Mouse (Mus musculus): ENCODE measurements at regions not wholly inside any gene's neighbourhood (a gene's known extent, or its start where the extent isn't known, plus 50 kb on each side); places are given as distances from the start of the nearest gene placed in this dataset.

GRCm38 (mm10) chr5:90086491-90086890 lies 137.3 kb downstream of the Cox18 start:
- 60% methylated on average over 6 of the region's 6 CpGs for WGBS
- TF ChIP-seq POLR2A (IDR thresholded peaks at IDR 0.05; ENCODE audit: borderline replicate concordance, extremely low read depth, low read depth, low read length) = no peak
- no peak for TF ChIP-seq CTCF (IDR thresholded peaks at IDR 0.05; ENCODE audit: insufficient read depth, low read length)

DNA sequence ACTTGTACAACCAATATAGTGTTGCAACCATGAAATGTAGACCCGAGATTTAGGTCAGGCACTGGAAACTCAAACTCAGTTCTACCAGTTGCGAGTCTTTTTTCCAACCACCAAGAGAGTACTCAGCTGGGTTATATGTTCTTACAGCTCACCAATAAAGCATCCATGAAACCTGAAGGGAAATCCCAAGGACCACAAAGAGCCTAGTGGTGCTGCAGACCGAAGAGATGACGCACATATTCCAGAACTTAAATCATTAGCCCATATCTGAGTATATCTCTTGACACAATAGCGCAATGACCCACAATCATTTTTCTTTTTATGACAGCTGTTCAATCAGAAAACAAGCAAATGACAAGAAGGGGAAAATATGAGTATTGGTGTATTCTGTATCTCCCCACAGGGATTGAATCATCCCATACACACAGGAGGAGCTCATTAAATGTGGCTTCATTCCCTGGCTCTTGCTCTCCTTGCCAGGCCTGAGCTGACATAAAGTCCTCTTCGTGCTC lies 146.7 kb downstream of the Cox18 start:
- no peaks in the 10 kb centered on the region for H3K4me1 ChIP-seq (ENCODE audit: control insufficient read depth, insufficient read depth, low read length)
- no peak for DNase-seq
- 85% methylated on average over 6 of the region's 6 CpGs for WGBS
- H3K4me3 ChIP-seq (replicated peaks; ENCODE audit: extremely low read depth, low read depth, low read length) = no peak overlapping the region
- TF ChIP-seq POLR2A (IDR thresholded peaks at IDR 0.05; ENCODE audit: borderline replicate concordance, extremely low read depth, low read depth, low read length) (no peak), CTCF (IDR thresholded peaks at IDR 0.05; ENCODE audit: insufficient read depth, low read length) (no peak)

More at GRCm38 (mm10) chr5:90086491-90086890, 137.3 kb downstream of the Cox18 start:
- no peak overlapping the region for H3K4me3 ChIP-seq (replicated peaks; ENCODE audit: extremely low read depth, low read depth, low read length)
- no peaks in the 10 kb centered on the region for H3K4me1 ChIP-seq (ENCODE audit: control insufficient read depth, insufficient read depth, low read length)
- no peak for DNase-seq

DNA sequence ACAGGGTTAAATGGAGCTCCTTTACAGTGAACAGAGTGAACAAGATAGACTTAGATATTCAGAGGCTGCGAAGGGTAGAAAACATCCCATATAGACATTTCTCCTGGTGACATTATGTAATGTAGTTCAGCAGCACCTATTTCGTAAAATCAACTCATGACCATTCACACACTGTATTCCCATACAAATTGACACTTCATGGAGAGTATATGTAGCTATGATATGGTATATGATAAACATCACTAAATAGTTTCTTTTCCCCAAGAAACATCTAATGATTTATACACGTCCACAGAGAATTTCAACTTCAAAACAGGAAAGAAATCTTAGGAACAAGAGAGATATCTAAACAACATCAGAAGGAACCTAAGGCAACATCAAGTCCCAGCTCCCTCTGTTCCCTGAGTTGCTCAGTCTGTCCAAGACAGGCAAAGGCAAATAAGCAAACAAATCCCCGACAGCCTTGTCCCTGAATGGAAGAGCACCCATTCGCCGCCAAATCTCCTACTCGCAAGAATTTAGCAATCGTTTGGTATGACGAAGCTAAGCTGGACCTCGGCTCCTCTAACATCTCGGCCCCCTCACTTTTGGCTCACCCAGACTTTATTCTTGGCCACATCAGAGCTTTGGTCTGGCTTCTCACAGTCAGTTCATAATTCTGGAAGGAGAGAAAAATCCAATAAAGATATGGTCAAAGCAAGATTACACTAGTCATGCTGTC lies 148.0 kb downstream of the Cox18 start:
- TF ChIP-seq CTCF (IDR thresholded peaks at IDR 0.05; ENCODE audit: insufficient read depth, low read length) (no peak), POLR2A (IDR thresholded peaks at IDR 0.05; ENCODE audit: borderline replicate concordance, extremely low read depth, low read depth, low read length) (no peak)
- WGBS = 67% methylated on average over 11 of the region's 11 CpGs

GRCm38 (mm10) chr5:90071806-90072205 lies 152.0 kb downstream of the Cox18 start:
- DNase-seq = no peak
- no peak overlapping the region for H3K4me3 ChIP-seq (replicated peaks; ENCODE audit: extremely low read depth, low read depth, low read length)
- TF ChIP-seq CTCF (IDR thresholded peaks at IDR 0.05; ENCODE audit: insufficient read depth, low read length) (no peak), POLR2A (IDR thresholded peaks at IDR 0.05; ENCODE audit: borderline replicate concordance, extremely low read depth, low read depth, low read length) (no peak)
- WGBS = 89% methylated on average over 2 of the region's 2 CpGs
- no peaks in the 10 kb centered on the region for H3K4me1 ChIP-seq (ENCODE audit: control insufficient read depth, insufficient read depth, low read length)

More for the DNA sequence above, 148.0 kb downstream of the Cox18 start:
- no peak overlapping the region for H3K4me3 ChIP-seq (replicated peaks; ENCODE audit: extremely low read depth, low read depth, low read length)
- no peak for DNase-seq
- no peaks in the 10 kb centered on the region for H3K4me1 ChIP-seq (ENCODE audit: control insufficient read depth, insufficient read depth, low read length)

GRCm38 (mm10) chr5:90068601-90069000 lies 155.2 kb downstream of the Cox18 start:
- Histone ChIP-seq H3K4me3 (replicated peaks; ENCODE audit: extremely low read depth, low read depth, low read length) (no peak overlapping the region), H3K4me1 (ENCODE audit: control insufficient read depth, insufficient read depth, low read length) (no peaks in the 10 kb centered on the region)
- no peak for TF ChIP-seq POLR2A (IDR thresholded peaks at IDR 0.05; ENCODE audit: borderline replicate concordance, extremely low read depth, low read depth, low read length)
- TF ChIP-seq CTCF (IDR thresholded peaks at IDR 0.05; ENCODE audit: insufficient read depth, low read length) = no peak
- DNase-seq = no peak

GRCm38 (mm10) chr5:90067817-90068216 lies 156.0 kb downstream of the Cox18 start:
- H3K4me3 ChIP-seq (replicated peaks; ENCODE audit: extremely low read depth, low read depth, low read length) = no peak overlapping the region
- no peak for DNase-seq
- TF ChIP-seq CTCF (IDR thresholded peaks at IDR 0.05; ENCODE audit: insufficient read depth, low read length) (no peak), POLR2A (IDR thresholded peaks at IDR 0.05; ENCODE audit: borderline replicate concordance, extremely low read depth, low read depth, low read length) (no peak)
- H3K4me1 ChIP-seq (ENCODE audit: control insufficient read depth, insufficient read depth, low read length) = no peaks in the 10 kb centered on the region
- WGBS = 61% methylated on average over 7 of the region's 7 CpGs

DNA sequence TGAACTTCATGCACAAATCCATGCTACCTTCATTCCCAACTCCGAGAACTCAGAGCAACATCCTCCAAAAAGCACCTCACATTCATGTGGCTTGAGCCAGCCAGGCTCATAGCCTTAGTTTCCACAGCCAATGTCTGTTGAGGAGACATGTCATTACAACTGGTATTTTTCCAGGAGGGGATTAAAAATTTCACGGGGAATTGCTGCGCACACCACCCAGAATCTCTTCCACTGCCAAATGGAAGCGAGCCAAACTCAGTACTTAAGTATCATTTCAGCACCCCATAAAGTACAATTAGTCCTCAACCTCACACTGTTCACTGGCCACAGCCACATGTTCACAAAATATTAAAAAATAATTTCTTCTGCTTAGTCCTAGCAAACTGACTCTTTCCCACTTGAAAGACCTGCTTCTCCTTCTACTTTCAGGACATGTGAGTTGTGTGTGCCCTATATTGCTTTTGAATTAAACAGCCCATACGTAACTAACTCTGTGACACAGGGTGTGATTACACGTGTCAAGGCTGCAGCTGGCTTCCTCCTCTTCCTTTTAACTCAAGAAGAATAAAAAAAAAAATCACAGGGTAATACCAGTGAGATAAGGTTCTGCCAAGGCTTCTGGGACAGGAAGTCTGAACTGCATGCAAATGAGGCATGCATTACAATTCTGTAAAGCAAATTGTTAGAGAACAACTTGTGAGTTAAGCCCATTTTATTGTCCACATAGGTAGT lies 157.8 kb downstream of the Cox18 start:
- no peaks in the 10 kb centered on the region for H3K4me1 ChIP-seq (ENCODE audit: control insufficient read depth, insufficient read depth, low read length)
- no peak for TF ChIP-seq CTCF (IDR thresholded peaks at IDR 0.05; ENCODE audit: insufficient read depth, low read length)
- TF ChIP-seq POLR2A (IDR thresholded peaks at IDR 0.05; ENCODE audit: borderline replicate concordance, extremely low read depth, low read depth, low read length) = no peak
- 44% methylated on average over 6 of the region's 6 CpGs for WGBS
- H3K4me3 ChIP-seq (replicated peaks; ENCODE audit: extremely low read depth, low read depth, low read length) = no peak overlapping the region
- DNase-seq = no peak

DNA sequence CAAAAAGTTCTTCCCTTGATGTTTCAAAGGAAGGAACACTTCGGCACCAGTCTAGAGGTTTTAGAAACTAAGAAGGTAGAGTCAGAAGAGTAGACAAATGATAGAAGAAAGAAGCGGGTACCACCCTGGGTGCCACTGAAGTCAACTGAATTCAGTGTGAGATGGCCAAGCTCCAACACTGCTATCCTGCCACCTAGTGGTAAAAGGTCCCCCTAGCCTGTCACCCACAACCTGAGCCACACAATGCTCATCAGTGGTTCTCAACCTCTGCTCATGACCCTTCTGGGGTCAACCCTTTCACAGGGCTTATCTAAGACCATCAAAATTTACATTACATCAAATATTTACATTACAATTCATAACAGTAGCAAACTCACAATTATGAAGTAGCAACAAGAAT lies 168.1 kb downstream of the Cox18 start:
- Histone ChIP-seq H3K4me3 (replicated peaks; ENCODE audit: extremely low read depth, low read depth, low read length) (no peak overlapping the region), H3K4me1 (ENCODE audit: control insufficient read depth, insufficient read depth, low read length) (no peaks in the 10 kb centered on the region)
- WGBS = 60% methylated on average over 2 of the region's 2 CpGs
- DNase-seq = no peak
- TF ChIP-seq POLR2A (IDR thresholded peaks at IDR 0.05; ENCODE audit: borderline replicate concordance, extremely low read depth, low read depth, low read length) (no peak), CTCF (IDR thresholded peaks at IDR 0.05; ENCODE audit: insufficient read depth, low read length) (peak; percentile 45)

- WGBS = 54% methylated on average over 1 of the region's 1 CpGs
- Histone ChIP-seq H3K4me3 (replicated peaks; ENCODE audit: extremely low read depth, low read depth, low read length) (no peak overlapping the region), H3K4me1 (ENCODE audit: control insufficient read depth, insufficient read depth, low read length) (no peaks in the 10 kb centered on the region)
- TF ChIP-seq POLR2A (IDR thresholded peaks at IDR 0.05; ENCODE audit: borderline replicate concordance, extremely low read depth, low read depth, low read length) (no peak), CTCF (IDR thresholded peaks at IDR 0.05; ENCODE audit: insufficient read depth, low read length) (no peak)
- DNase-seq = no peak
Measured at GRCm38 (mm10) chr5:90052516-90052915, 169.4 kb upstream of the Adamts3 start.
